Mouse (Mus musculus): ENCODE results near the gene Corin. TPM values are rescaled to one million over a fixed set of nuclear protein-coding genes. Genes with fewer than 3 reads are reported as not detected.

The Corin gene
- polyA plus RNA-seq, 1 experiment, result 2.3 TPM

DNA sequence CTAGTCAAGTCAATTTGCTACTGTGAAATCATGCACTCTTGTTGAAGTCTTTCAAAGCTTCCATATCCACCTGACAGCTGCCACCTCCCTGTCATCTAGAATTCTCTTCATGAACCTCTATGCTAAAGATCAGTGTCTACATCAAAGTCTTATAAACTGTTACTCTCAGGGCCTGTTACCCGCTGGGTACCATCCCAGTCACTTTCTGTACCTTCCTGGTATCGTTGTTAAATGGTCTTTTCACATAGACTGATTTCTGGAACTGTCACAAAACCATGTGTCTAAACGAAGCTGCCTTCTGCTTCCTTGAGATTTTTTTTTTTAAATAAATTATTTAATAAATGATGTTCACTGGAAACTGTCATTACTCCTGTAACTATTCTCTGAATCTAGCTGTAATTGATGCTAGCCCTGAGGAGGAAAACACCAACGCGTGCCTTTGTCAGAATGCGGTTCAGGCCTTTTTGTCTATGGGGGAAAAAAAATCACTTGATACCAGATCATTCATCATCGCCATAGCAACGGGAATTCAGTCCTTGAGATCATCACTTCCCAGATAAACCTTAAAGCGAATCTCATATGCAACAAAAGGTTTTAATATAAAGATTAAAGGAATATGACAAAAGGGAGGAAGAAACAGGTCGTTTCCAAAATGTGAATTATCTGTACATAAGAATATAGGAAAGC is 205.7 kb downstream of the Corin start:
- DNase-seq, result no peak
- 70% methylated on average over 10 of the region's 10 CpGs for WGBS
- Histone ChIP-seq H3K4me1 (ENCODE audit: control insufficient read depth, insufficient read depth, low read length) (no peaks in the 10 kb centered on the region), H3K4me3 (replicated peaks; ENCODE audit: insufficient read depth, low read depth, low read length) (no peak overlapping the region), H3K27me3 (ENCODE audit: control insufficient read depth, insufficient read depth, low read length) (no peaks in the 10 kb centered on the region), H3K27ac (ENCODE audit: insufficient read depth, low read length) (no peak overlapping the region)
- TF ChIP-seq POLR2A (IDR thresholded peaks at IDR 0.05; ENCODE audit: borderline replicate concordance, insufficient read depth, low read length) (no peak), CTCF (IDR thresholded peaks at IDR 0.05; ENCODE audit: borderline replicate concordance, insufficient read depth, low read depth, low read length) (no peak)

DNA sequence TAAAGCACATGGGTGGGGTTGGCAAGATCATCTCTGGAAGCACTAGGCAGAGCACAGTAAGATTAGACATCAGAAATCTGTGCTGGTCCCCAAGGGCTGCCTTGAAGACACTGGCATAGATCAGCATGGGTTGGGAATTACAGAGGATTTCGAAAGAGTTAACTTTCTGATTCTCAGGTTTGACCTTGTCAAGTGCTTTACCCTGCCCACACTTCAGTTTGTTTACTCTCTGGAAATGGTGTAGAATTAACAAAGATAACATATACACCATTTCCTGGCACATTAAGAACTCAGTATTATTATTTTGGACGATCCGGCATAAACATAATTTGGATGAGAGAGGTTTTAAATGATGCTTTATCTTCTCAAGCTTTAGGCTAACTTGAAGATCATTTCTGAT is 219.2 kb downstream of the Corin start:
- no peak for DNase-seq
- 96% methylated on average over 3 of the region's 3 CpGs for WGBS
- no peak overlapping the region for H3K27ac ChIP-seq (ENCODE audit: insufficient read depth, low read length)

DNA sequence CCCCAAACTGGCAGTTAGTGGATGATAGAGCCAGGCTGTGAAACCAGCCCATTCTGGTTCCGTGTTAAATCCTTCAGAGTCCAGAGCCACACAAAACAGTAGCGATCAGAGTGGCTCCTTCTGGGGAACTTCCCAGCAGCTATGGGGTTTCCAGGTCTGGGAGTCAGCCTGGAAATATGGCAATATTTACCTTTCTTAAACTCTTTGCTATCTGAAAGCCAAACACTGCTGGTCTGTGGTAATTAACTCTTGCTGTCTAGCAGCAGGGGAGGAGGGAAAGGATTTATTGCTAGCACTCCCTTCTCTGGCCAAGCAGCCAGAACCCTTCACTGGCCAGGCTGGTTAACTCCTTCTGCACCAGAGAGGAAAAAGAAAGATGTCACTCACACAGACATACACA is 221.4 kb downstream of the Corin start:
- no peaks in the 10 kb centered on the region; the same call in 1 of the 2 replicates for H3K27me3 ChIP-seq (ENCODE audit: control insufficient read depth, insufficient read depth, low read length)
- TF ChIP-seq CTCF (IDR thresholded peaks at IDR 0.05; ENCODE audit: borderline replicate concordance, insufficient read depth, low read depth, low read length) (no peak), POLR2A (IDR thresholded peaks at IDR 0.05; ENCODE audit: borderline replicate concordance, insufficient read depth, low read length) (no peak)
- no peak for DNase-seq
- 26% methylated on average over 2 of the region's 2 CpGs for WGBS
- H3K4me3 ChIP-seq (replicated peaks; ENCODE audit: insufficient read depth, low read depth, low read length), result no peak overlapping the region
- no peak overlapping the region for H3K27ac ChIP-seq (ENCODE audit: insufficient read depth, low read length)
- H3K4me1 ChIP-seq (ENCODE audit: control insufficient read depth, insufficient read depth, low read length), result no peaks in the 10 kb centered on the region

More for the DNA sequence above, 219.2 kb downstream of the Corin start:
- TF ChIP-seq CTCF (IDR thresholded peaks at IDR 0.05; ENCODE audit: borderline replicate concordance, insufficient read depth, low read depth, low read length) (no peak), POLR2A (IDR thresholded peaks at IDR 0.05; ENCODE audit: borderline replicate concordance, insufficient read depth, low read length) (no peak)
- Histone ChIP-seq H3K4me3 (replicated peaks; ENCODE audit: insufficient read depth, low read depth, low read length) (no peak overlapping the region), H3K27me3 (ENCODE audit: control insufficient read depth, insufficient read depth, low read length) (no peaks in the 10 kb centered on the region; the same call in 1 of the 2 replicates), H3K4me1 (ENCODE audit: control insufficient read depth, insufficient read depth, low read length) (peaks cover 3% of the 10 kb centered on the region; the same call in 1 of the 2 replicates)

DNA sequence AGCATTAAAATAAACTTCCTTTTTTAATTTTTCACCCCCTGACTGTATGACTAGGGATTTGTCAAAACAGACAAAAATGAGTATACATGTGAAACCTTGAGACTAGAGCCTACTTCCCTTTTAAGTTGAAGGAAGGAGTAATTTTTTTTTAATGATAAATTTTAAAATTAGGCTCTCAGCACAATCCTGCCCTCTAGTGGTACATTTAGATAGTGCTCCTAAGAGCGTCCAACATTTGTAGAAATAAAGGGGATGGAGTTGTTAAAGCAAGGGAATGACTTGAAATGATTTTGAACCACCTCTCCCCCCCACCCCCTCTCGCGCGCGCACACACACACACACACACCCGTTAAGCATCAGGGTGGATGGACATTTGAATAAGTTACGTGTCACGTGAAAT is 234.6 kb downstream of the Corin start:
- DNase-seq, result peak in 1 of 2 experiments; percentile 19
- Histone ChIP-seq H3K27ac (ENCODE audit: insufficient read depth, low read length) (no peak overlapping the region), H3K27me3 (ENCODE audit: control insufficient read depth, insufficient read depth, low read length) (no peaks in the 10 kb centered on the region), H3K4me3 (replicated peaks; ENCODE audit: insufficient read depth, low read depth, low read length) (no peak overlapping the region), H3K4me1 (ENCODE audit: control insufficient read depth, insufficient read depth, low read length) (peaks cover 6% of the 10 kb centered on the region; the same call in 1 of the 2 replicates)
- no peak for TF ChIP-seq POLR2A (IDR thresholded peaks at IDR 0.05; ENCODE audit: borderline replicate concordance, insufficient read depth, low read length)
- TF ChIP-seq CTCF (IDR thresholded peaks at IDR 0.05; ENCODE audit: borderline replicate concordance, insufficient read depth, low read depth, low read length), result peak; percentile 37; the same call in 1 of the 2 replicates
- WGBS, result 46% methylated on average over 8 of the region's 8 CpGs

DNA sequence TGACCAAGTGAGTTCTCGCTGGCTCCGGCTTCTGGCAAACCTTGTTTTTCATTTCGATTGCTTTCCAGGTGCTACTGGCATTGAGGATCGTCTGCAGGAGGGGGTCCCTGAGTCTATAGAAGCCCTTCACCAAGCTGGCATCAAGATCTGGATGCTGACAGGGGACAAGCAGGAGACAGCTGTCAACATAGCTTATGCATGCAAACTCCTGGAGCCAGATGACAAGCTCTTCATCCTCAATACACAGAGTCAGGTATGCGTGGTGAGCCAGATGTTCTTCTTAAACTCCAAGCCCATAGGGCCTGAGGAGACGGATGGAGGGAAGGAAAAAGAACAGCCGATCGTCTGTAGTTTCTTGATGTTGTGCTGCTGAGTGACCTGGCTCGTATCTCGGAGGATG is 235.1 kb downstream of the Corin start:
- peaks cover 6% of the 10 kb centered on the region; the same call in 1 of the 2 replicates for H3K4me1 ChIP-seq (ENCODE audit: control insufficient read depth, insufficient read depth, low read length)
- no peaks in the 10 kb centered on the region for H3K27me3 ChIP-seq (ENCODE audit: control insufficient read depth, insufficient read depth, low read length)
- TF ChIP-seq POLR2A (IDR thresholded peaks at IDR 0.05; ENCODE audit: borderline replicate concordance, insufficient read depth, low read length), result no peak
- no peak for TF ChIP-seq CTCF (IDR thresholded peaks at IDR 0.05; ENCODE audit: borderline replicate concordance, insufficient read depth, low read depth, low read length)
- no peak for DNase-seq
- H3K27ac ChIP-seq (ENCODE audit: insufficient read depth, low read length), result no peak overlapping the region
- 78% methylated on average over 10 of the region's 10 CpGs for WGBS
- no peak overlapping the region for H3K4me3 ChIP-seq (replicated peaks; ENCODE audit: insufficient read depth, low read depth, low read length)

DNA sequence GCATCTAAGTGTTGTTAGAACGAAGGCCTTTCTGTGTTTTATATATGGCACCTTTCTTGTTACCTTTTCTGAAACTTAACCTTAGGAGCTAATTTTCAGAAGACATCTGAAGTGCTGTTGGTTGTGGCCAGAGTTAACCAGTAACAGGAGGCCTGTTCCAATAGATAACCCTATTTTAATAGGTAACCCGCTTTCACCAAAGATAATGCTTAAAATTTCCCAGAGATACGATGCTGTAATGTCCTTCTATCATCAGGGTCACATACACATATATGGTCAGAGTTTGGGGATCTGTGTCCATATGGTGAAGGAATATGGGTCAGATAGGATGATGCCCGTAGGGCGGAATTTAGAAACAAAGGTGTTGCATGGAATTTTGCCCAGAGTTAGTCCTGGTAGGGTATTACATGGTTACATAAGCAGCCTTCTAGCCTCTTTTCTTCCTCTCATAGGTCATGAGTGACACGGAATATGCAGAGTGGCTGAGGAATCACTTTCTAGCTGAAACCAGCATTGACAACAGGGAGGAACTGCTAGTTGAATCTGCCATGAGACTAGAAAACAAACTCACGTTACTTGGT is 237.2 kb downstream of the Corin start:
- Histone ChIP-seq H3K27ac (ENCODE audit: insufficient read depth, low read length) (no peak overlapping the region), H3K4me3 (replicated peaks; ENCODE audit: insufficient read depth, low read depth, low read length) (no peak overlapping the region), H3K27me3 (ENCODE audit: control insufficient read depth, insufficient read depth, low read length) (no peaks in the 10 kb centered on the region), H3K4me1 (ENCODE audit: control insufficient read depth, insufficient read depth, low read length) (peaks cover 6% of the 10 kb centered on the region; the same call in 1 of the 2 replicates)
- peak in 1 of 2 experiments; percentile 49 for DNase-seq
- no peak for TF ChIP-seq CTCF (IDR thresholded peaks at IDR 0.05; ENCODE audit: borderline replicate concordance, insufficient read depth, low read depth, low read length)
- TF ChIP-seq POLR2A (IDR thresholded peaks at IDR 0.05; ENCODE audit: borderline replicate concordance, insufficient read depth, low read length), result no peak
- 75% methylated on average over 7 of the region's 7 CpGs for WGBS

DNA sequence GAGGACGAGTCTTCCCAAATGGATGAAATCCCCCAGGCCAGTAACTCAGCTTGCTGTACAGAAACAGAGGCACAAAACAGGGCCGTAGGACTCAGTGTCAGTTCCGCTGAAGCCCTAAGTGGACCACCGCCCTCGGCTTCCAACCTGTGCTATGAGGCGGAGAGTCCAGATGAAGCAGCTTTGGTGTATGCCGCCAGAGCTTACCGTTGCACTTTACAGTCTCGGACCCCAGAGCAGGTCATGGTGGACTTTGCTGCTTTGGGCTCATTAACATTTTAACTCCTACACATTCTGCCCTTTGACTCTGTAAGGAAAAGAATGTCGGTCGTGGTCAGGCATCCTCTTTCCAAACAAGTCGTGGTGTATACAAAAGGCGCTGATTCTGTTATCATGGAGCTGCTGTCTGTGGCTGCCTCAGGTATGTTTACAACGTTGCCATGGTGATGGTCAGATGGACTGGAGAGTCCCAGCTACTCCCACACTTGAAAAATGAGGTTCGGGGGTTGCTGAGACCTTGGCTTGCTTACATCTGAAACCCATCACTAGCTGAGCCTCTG is 240.0 kb downstream of the Corin start:
- Histone ChIP-seq H3K27ac (ENCODE audit: insufficient read depth, low read length) (no peak overlapping the region), H3K27me3 (ENCODE audit: control insufficient read depth, insufficient read depth, low read length) (no peaks in the 10 kb centered on the region), H3K4me3 (replicated peaks; ENCODE audit: insufficient read depth, low read depth, low read length) (no peak overlapping the region), H3K4me1 (ENCODE audit: control insufficient read depth, insufficient read depth, low read length) (peaks cover 5% of the 10 kb centered on the region; the same call in 1 of the 2 replicates)
- TF ChIP-seq CTCF (IDR thresholded peaks at IDR 0.05; ENCODE audit: borderline replicate concordance, insufficient read depth, low read depth, low read length), result no peak
- no peak for TF ChIP-seq POLR2A (IDR thresholded peaks at IDR 0.05; ENCODE audit: borderline replicate concordance, insufficient read depth, low read length)
- DNase-seq, result no peak
- WGBS, result 83% methylated on average over 15 of the region's 15 CpGs

Measured in cerebellum, adult 2 months (tissue).